Mouse (Mus musculus) kidney, embryonic 14.5 days (tissue): ENCODE results near the gene Arhgap20. TPM values are rescaled to one million over a fixed set of nuclear protein-coding genes. Genes with fewer than 3 reads are reported as not detected.

Experiments used
- ATAC-seq: fragments of 200-750 bp; cut with Nextera tagmentation; 2 replicates; pipeline ENCODE4 v1.8.0; 2017; ENCODE audit warnings: moderate number of reproducible peaks, mild to moderate bottlenecking, moderate TSS enrichment, moderate library complexity; ENCODE audit not compliant: low FRiP score, low TSS enrichment
- H3K27ac ChIP-seq: fragments of 300-500 bp; sonication (generic); 2 replicates; pipeline ENCODE4 v1.5.1; 2014; ENCODE audit warnings: low read depth, mild to moderate bottlenecking, low read length, moderate library complexity, mixed read lengths
- H3K27me3 ChIP-seq: fragments of 300-500 bp; sonication (generic); 2 replicates; pipeline ENCODE4 v1.6.1; 2014; ENCODE audit warnings: mild to moderate bottlenecking, low read length; ENCODE audit not compliant: control insufficient read depth, insufficient read depth
- H3K36me3 ChIP-seq: fragments of 300-500 bp; sonication (generic); 2 replicates; pipeline ENCODE4 v1.6.1; 2014; ENCODE audit warnings: low read length, mixed read lengths; ENCODE audit not compliant: control insufficient read depth, insufficient read depth
- H3K4me1 ChIP-seq: fragments of 300-500 bp; sonication (generic); 2 replicates; pipeline ENCODE4 v1.6.1; 2014; ENCODE audit warnings: low read length, mixed read lengths; ENCODE audit not compliant: control insufficient read depth, insufficient read depth
- H3K4me2 ChIP-seq: fragments of 300-500 bp; sonication (generic); replicated peaks from 2 replicates; pipeline ENCODE4 v1.6.1; 2014; ENCODE audit warnings: low read depth, mild to moderate bottlenecking, low read length
- H3K4me3 ChIP-seq: fragments of 300-500 bp; sonication (generic); 2 replicates; pipeline ENCODE4 v1.5.1; 2014; ENCODE audit warnings: mild to moderate bottlenecking, low read length
- H3K9ac ChIP-seq: fragments of 300-500 bp; sonication (generic); 2 replicates; pipeline ENCODE4 v1.6.1; 2014; ENCODE audit warnings: low read depth, mild to moderate bottlenecking, low read length, moderate library complexity
- H3K9me3 ChIP-seq: fragments of 300-500 bp; sonication (generic); 2 replicates; pipeline ENCODE4 v1.6.1; 2016; ENCODE audit warnings: low read length; ENCODE audit not compliant: control insufficient read depth
- WGBS: fragments of 180-500 bp; shearing (Covaris S2); extraction: QIAGEN DNeasy Blood & Tissue Kit; methylation state at CpG from one replicate; pipeline ENCODE4 v1.1.7; 2014; 5-methylcytosine and 5-hydroxymethylcytosine counted together
- polyA plus RNA-seq: library from polyadenylated mRNA; unstranded; fragments of >200 nt; fragmentation: Nextera tagmentation; extraction: Ambion mirVana; gene quantifications from 2 replicates; pipeline ENCODE4 v1.2.1, GENCODE M21; 2014

The Arhgap20 gene
- polyA plus RNA-seq, 1 experiment from 2014 or later: 5.7 TPM

- Histone ChIP-seq H3K9ac (no peak overlapping the region), H3K27ac (no peak overlapping the region), H3K4me3 (no peak overlapping the region), H3K36me3 (no peaks in the 10 kb centered on the region), H3K9me3 (peaks cover 2% of the 10 kb centered on the region; the same call in 1 of the 2 replicates), H3K27me3 (no peaks in the 10 kb centered on the region), H3K4me2 (no peak overlapping the region), H3K4me1 (no peaks in the 10 kb centered on the region)
- WGBS: 38% methylated on average over 6 of the region's 6 CpGs
- ATAC-seq: no peak
Measured at GRCm38 (mm10) chr9:51787380-51787779, 22.2 kb downstream of the Arhgap20 start.

GRCm38 (mm10) chr9:51788466-51788865 is 23.3 kb downstream of the Arhgap20 start:
- Histone ChIP-seq H3K27me3 (no peaks in the 10 kb centered on the region), H3K4me1 (no peaks in the 10 kb centered on the region), H3K9me3 (peaks cover 2% of the 10 kb centered on the region; the same call in 1 of the 2 replicates), H3K9ac (no peak overlapping the region), H3K36me3 (no peaks in the 10 kb centered on the region), H3K4me2 (no peak overlapping the region), H3K27ac (no peak overlapping the region), H3K4me3 (no peak overlapping the region)
- ATAC-seq: no peak
- WGBS: 76% methylated on average over 1 of the region's 1 CpGs

GRCm38 (mm10) chr9:51795206-51795605 is 30.1 kb downstream of the Arhgap20 start:
- no peak for ATAC-seq
- no peak overlapping the region for H3K27ac ChIP-seq
- H3K4me1 ChIP-seq: no peaks in the 10 kb centered on the region
- no peak overlapping the region for H3K9ac ChIP-seq
- no peak overlapping the region for H3K4me3 ChIP-seq
- no peaks in the 10 kb centered on the region for H3K27me3 ChIP-seq
- no peak overlapping the region for H3K4me2 ChIP-seq
- no peaks in the 10 kb centered on the region for H3K9me3 ChIP-seq
- no peaks in the 10 kb centered on the region for H3K36me3 ChIP-seq
- 54% methylated on average over 6 of the region's 6 CpGs for WGBS

GRCm38 (mm10) chr9:51798251-51798650 is 33.1 kb downstream of the Arhgap20 start:
- no peak overlapping the region for H3K4me2 ChIP-seq
- WGBS: 85% methylated on average over 5 of the region's 5 CpGs
- H3K27me3 ChIP-seq: no peaks in the 10 kb centered on the region
- H3K36me3 ChIP-seq: no peaks in the 10 kb centered on the region
- H3K9me3 ChIP-seq: peaks cover 4% of the 10 kb centered on the region; the same call in 1 of the 2 replicates
- H3K27ac ChIP-seq: no peak overlapping the region
- no peak for ATAC-seq
- no peak overlapping the region for H3K9ac ChIP-seq
- no peak overlapping the region for H3K4me3 ChIP-seq
- no peaks in the 10 kb centered on the region for H3K4me1 ChIP-seq

- peaks cover 4% of the 10 kb centered on the region; the same call in 1 of the 2 replicates for H3K9me3 ChIP-seq
- 90% methylated on average over 9 of the region's 9 CpGs for WGBS
- no peak for ATAC-seq
- no peak overlapping the region for H3K4me2 ChIP-seq
- H3K27ac ChIP-seq: no peak overlapping the region
- no peaks in the 10 kb centered on the region for H3K36me3 ChIP-seq
- H3K27me3 ChIP-seq: no peaks in the 10 kb centered on the region
- no peak overlapping the region for H3K4me3 ChIP-seq
- no peak overlapping the region for H3K9ac ChIP-seq
- H3K4me1 ChIP-seq: no peaks in the 10 kb centered on the region
Measured at GRCm38 (mm10) chr9:51799156-51799555, 34.0 kb downstream of the Arhgap20 start.

GRCm38 (mm10) chr9:51807272-51807671 is 42.1 kb downstream of the Arhgap20 start:
- WGBS: 84% methylated on average over 3 of the region's 3 CpGs
- no peaks in the 10 kb centered on the region for H3K4me1 ChIP-seq
- ATAC-seq: no peak
- H3K4me3 ChIP-seq: no peak overlapping the region
- no peak overlapping the region for H3K4me2 ChIP-seq
- no peaks in the 10 kb centered on the region for H3K36me3 ChIP-seq
- H3K27me3 ChIP-seq: no peaks in the 10 kb centered on the region
- no peak overlapping the region for H3K27ac ChIP-seq
- peaks cover 4% of the 10 kb centered on the region; the same call in 1 of the 2 replicates for H3K9me3 ChIP-seq
- no peak overlapping the region for H3K9ac ChIP-seq

- H3K4me3 ChIP-seq: no peak overlapping the region
- WGBS: 71% methylated on average over 1 of the region's 1 CpGs
- H3K27ac ChIP-seq: no peak overlapping the region
- no peak for ATAC-seq
- H3K27me3 ChIP-seq: no peaks in the 10 kb centered on the region
- no peaks in the 10 kb centered on the region for H3K36me3 ChIP-seq
- H3K9me3 ChIP-seq: no peaks in the 10 kb centered on the region
- no peaks in the 10 kb centered on the region for H3K4me1 ChIP-seq
- H3K9ac ChIP-seq: no peak overlapping the region
- H3K4me2 ChIP-seq: no peak overlapping the region
Measured at GRCm38 (mm10) chr9:51812931-51813330, 47.8 kb downstream of the Arhgap20 start.

- H3K4me2 ChIP-seq: no peak overlapping the region
- no peaks in the 10 kb centered on the region for H3K27me3 ChIP-seq
- H3K9ac ChIP-seq: no peak overlapping the region
- H3K9me3 ChIP-seq: no peaks in the 10 kb centered on the region
- H3K27ac ChIP-seq: no peak overlapping the region
- ATAC-seq: 0 out of 2 replicates have a peak, but pooled peaks have one; percentile 28
- H3K4me3 ChIP-seq: no peak overlapping the region
- no peaks in the 10 kb centered on the region for H3K36me3 ChIP-seq
- WGBS: 73% methylated on average over 7 of the region's 7 CpGs
- H3K4me1 ChIP-seq: no peaks in the 10 kb centered on the region
Measured at GRCm38 (mm10) chr9:51824516-51824915, 59.4 kb downstream of the Arhgap20 start.

- Histone ChIP-seq H3K9ac (no peak overlapping the region), H3K4me1 (no peaks in the 10 kb centered on the region), H3K36me3 (no peaks in the 10 kb centered on the region), H3K27ac (no peak overlapping the region), H3K9me3 (no peaks in the 10 kb centered on the region), H3K4me3 (no peak overlapping the region), H3K27me3 (no peaks in the 10 kb centered on the region), H3K4me2 (no peak overlapping the region)
- 86% methylated on average over 11 of the region's 11 CpGs for WGBS
- ATAC-seq: no peak
Measured at GRCm38 (mm10) chr9:51831596-51831995, 66.5 kb downstream of the Arhgap20 start.
